Mouse (Mus musculus) embryonic facial prominence, embryonic 12.5 days (tissue): ENCODE measurements around the gene Optn. TPM values are rescaled to one million over a fixed set of nuclear protein-coding genes. Genes with fewer than 3 reads are reported as not detected.

Source experiments
- ATAC-seq: fragments of 200-750 bp; cut with Nextera tagmentation; 2 replicates; pipeline ENCODE4 v1.8.0; 2017; ENCODE audit not compliant: insufficient number of reproducible peaks, insufficient read depth, low FRiP score, low TSS enrichment
- H3K27ac ChIP-seq: fragments of 300-500 bp; sonication (generic); 2 replicates; pipeline ENCODE4 v1.5.1; 2016; ENCODE audit warnings: mild to moderate bottlenecking
- H3K27me3 ChIP-seq: fragments of 300-500 bp; sonication (generic); 2 replicates; pipeline ENCODE4 v1.6.1; 2016; ENCODE audit warnings: mild to moderate bottlenecking, moderate library complexity
- H3K36me3 ChIP-seq: fragments of 300-500 bp; sonication (generic); 2 replicates; pipeline ENCODE4 v1.6.1; 2016; ENCODE audit warnings: mild to moderate bottlenecking
- H3K4me1 ChIP-seq: fragments of 300-500 bp; sonication (generic); 2 replicates; pipeline ENCODE4 v1.6.1; 2016
- H3K4me2 ChIP-seq: fragments of 300-500 bp; sonication (generic); replicated peaks from 2 replicates; pipeline ENCODE4 v1.6.1; 2016; ENCODE audit warnings: mild to moderate bottlenecking, moderate library complexity
- H3K4me3 ChIP-seq: fragments of 300-500 bp; sonication (generic); 2 replicates; pipeline ENCODE4 v1.5.1; 2016; ENCODE audit warnings: mild to moderate bottlenecking
- H3K9ac ChIP-seq: fragments of 300-500 bp; sonication (generic); 2 replicates; pipeline ENCODE4 v1.6.1; 2016; ENCODE audit warnings: mild to moderate bottlenecking, moderate library complexity
- H3K9me3 ChIP-seq: fragments of 300-500 bp; sonication (generic); 2 replicates; pipeline ENCODE4 v1.6.1; 2016; ENCODE audit warnings: mild to moderate bottlenecking, moderate library complexity
- WGBS: fragments of 180-500 bp; shearing (Covaris S2); methylation state at CpG from one replicate; pipeline ENCODE4 v1.1.7; 2016; 5-methylcytosine and 5-hydroxymethylcytosine counted together
- polyA plus RNA-seq: library from polyadenylated mRNA; unstranded; fragments of >200 nt; fragmentation: Nextera tagmentation; extraction: Ambion mirVana; gene quantifications from 2 replicates; pipeline ENCODE4 v1.2.1, GENCODE M21; 2016

Optn gene
- polyA plus RNA-seq, 1 experiment from 2014 or later: 4.6 TPM

DNA sequence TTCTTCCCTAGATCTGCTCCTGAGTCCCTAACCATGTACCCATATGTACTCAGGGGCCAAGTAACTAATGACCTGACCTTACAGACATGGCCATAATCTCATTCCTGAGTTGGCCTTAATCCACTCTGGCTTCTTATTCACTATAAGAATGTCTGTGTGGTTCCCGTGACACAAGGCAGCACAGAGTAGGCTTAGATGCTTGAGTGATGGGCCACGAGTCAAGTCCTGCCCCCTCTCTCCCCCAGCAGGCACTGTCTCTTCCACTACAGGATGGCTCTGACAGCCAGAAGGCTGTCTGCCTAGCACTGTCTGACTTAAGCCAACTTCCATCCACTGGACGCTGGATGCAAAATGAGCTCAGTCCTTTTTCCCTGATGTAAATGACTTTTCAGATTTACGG lies 3.9 kb downstream of the Optn start:
- H3K4me2 ChIP-seq: no peak overlapping the region
- 79% methylated on average over 4 of the region's 4 CpGs for WGBS
- no peak overlapping the region for H3K4me3 ChIP-seq
- ATAC-seq: no peak
- peaks cover 7% of the 10 kb centered on the region; the same call in 1 of the 2 replicates for H3K27me3 ChIP-seq
- no peaks in the 10 kb centered on the region; the same call in 1 of the 2 replicates for H3K4me1 ChIP-seq
- no peak overlapping the region for H3K27ac ChIP-seq
- no peaks in the 10 kb centered on the region for H3K36me3 ChIP-seq
- H3K9me3 ChIP-seq: no peaks in the 10 kb centered on the region
- no peak overlapping the region for H3K9ac ChIP-seq

DNA sequence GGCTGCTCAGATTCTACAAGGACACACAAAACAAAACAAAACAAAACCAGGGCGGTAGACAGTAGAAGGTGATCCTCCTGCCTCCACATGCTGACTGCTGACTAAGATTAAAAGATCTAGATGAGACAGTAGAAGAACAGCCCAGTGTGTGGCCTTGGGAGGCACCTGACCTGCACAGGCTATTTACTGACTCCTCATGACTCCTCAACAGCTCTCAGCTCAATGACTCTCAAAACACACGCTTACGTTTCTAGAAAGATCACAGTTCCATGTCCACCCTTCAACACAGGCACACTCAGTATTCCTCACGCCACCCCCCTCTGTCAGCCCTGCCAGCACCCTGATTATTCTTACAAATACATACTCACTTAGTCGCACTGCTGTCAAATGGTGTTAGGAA lies 5.4 kb downstream of the Optn start:
- Histone ChIP-seq H3K9me3 (no peaks in the 10 kb centered on the region), H3K36me3 (no peaks in the 10 kb centered on the region), H3K27ac (no peak overlapping the region), H3K4me3 (no peak overlapping the region), H3K9ac (no peak overlapping the region), H3K4me2 (no peak overlapping the region), H3K27me3 (no peaks in the 10 kb centered on the region), H3K4me1 (no peaks in the 10 kb centered on the region)
- WGBS: 78% methylated on average over 5 of the region's 5 CpGs
- ATAC-seq: no peak

DNA sequence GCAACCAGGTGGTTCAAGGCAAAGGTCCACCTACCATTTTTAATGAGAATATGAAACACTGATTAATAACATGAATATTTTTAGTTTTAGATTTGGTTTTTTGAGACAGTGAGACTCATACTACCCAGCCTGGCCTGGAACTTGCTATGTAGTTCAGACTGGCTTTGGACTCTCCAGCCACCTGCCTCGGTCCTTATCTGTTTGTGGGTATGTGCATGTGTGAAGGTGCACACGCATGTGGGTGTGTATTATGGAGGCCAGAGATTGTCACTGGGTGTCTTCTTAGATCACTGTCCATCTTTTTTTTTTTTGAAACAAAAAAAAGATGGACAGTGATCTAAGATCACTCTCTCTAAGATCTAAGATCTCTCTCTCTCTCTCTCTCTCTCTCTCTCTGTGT lies 13.3 kb downstream of the Optn start:
- Histone ChIP-seq H3K27ac (no peak overlapping the region), H3K4me2 (no peak overlapping the region), H3K4me3 (no peak overlapping the region), H3K36me3 (no peaks in the 10 kb centered on the region), H3K9me3 (no peaks in the 10 kb centered on the region), H3K27me3 (no peaks in the 10 kb centered on the region), H3K4me1 (no peaks in the 10 kb centered on the region), H3K9ac (no peak overlapping the region)
- 88% methylated on average over 2 of the region's 2 CpGs for WGBS
- ATAC-seq: no peak

DNA sequence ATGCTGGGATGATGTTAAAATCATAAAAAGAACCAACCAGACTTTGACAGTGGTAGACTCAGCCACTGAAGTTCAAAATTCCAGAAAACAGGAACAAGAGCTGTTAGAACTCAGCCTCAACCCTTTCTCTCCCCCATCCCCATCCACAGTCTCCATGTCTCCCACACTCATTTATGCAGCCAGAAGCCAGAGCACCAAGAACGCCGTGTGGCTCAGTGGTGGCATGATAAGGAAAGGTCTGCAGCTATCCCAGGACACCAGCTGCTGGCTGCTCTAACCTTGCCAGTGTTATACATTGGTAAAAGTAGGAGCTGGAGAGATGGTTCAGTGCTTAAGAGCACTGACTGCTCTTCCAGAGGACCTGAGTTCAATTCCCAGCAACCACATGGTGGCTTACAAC lies 16.8 kb downstream of the Optn start:
- Histone ChIP-seq H3K36me3 (no peaks in the 10 kb centered on the region), H3K27ac (no peak overlapping the region), H3K27me3 (no peaks in the 10 kb centered on the region), H3K4me1 (peaks cover 8% of the 10 kb centered on the region; the same call in 1 of the 2 replicates), H3K9ac (no peak overlapping the region), H3K9me3 (no peaks in the 10 kb centered on the region), H3K4me2 (no peak overlapping the region), H3K4me3 (no peak overlapping the region)
- no peak for ATAC-seq
- WGBS: 96% methylated on average over 2 of the region's 2 CpGs

DNA sequence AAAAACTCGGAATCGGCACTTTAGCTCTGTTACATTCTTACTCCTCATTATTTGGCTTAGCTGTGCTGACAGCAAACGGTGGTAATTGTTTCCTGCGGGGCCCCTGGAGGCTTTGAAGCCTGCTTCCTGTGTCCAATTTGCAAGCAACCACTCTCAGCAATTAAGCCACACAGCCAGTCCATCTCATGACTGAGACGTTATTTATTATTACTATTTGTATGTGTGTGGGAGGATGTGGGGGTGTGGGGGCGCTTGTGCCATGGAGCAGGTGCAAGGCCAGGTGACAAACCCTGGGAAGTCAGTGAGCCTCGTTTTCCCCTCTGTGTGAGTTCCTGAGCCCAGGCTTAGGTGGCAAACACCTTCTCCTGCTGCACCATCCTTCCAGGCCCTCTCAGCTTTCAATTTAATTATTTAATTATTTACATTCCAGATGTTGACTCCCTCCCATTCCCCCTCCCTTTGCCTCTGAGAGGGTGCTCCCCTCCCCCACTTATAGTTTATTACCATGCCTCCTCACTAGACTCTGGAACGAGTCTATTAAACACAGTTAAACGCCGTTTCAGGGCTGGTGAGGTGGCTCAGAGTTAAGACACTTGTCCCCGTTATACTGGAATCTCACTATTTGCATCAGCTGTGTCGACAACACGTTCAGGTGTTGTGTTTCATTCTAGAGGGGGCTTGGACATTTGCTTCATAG lies 18.4 kb downstream of the Optn start:
- no peak overlapping the region for H3K27ac ChIP-seq
- ATAC-seq: no peak
- WGBS: 28% methylated on average over 13 of the region's 13 CpGs
- no peaks in the 10 kb centered on the region for H3K36me3 ChIP-seq
- H3K27me3 ChIP-seq: no peaks in the 10 kb centered on the region
- no peak overlapping the region for H3K9ac ChIP-seq
- H3K4me3 ChIP-seq: no peak overlapping the region
- H3K9me3 ChIP-seq: no peaks in the 10 kb centered on the region
- 0 out of 2 replicates have a peak overlapping the region, but pooled peaks have one; percentile 9 for H3K4me2 ChIP-seq
- peaks cover 8% of the 10 kb centered on the region; the same call in 1 of the 2 replicates for H3K4me1 ChIP-seq

DNA sequence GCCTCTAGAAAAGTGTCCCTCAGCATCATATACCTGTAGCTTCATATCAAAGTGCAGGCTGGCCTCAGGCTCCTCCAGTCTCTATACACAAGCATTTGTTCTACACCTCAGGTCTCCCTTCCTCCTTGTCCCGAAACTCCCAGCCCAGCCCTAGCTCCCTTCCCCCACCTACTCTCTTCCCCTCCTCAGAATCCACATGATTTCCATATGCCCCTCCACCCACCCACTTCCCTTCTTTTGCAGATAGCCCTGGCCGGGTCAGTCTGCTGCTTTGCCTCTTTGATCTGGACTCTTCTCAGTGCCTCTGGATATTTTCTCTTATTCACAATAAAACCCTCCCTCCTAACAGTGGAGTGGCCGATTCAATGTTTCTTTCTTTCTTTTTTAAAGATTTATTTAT lies 19.5 kb downstream of the Optn start:
- ATAC-seq: no peak
- no peak overlapping the region for H3K4me3 ChIP-seq
- no peaks in the 10 kb centered on the region for H3K9me3 ChIP-seq
- H3K9ac ChIP-seq: no peak overlapping the region
- H3K36me3 ChIP-seq: no peaks in the 10 kb centered on the region
- H3K4me2 ChIP-seq: no peak overlapping the region
- no peak overlapping the region for H3K27ac ChIP-seq
- WGBS: 28% methylated on average over 3 of the region's 3 CpGs
- peaks cover 8% of the 10 kb centered on the region; the same call in 1 of the 2 replicates for H3K4me1 ChIP-seq
- no peaks in the 10 kb centered on the region for H3K27me3 ChIP-seq

DNA sequence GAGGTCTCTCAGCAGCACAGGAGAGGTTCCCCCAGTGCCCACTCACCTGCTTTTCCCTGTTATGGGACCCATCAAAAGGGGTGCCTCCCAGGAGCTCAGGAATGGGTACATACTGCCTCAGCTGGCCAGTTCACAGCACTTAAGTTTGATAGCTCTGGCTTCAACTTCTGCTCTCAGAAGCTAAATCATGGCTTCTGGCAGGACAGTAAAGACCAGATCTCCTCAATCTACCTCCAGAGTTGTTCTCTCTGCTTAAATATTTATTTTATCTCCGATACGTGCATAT lies 20.4 kb downstream of the Optn start:
- WGBS: 93% methylated on average over 2 of the region's 2 CpGs
- Histone ChIP-seq H3K9me3 (no peaks in the 10 kb centered on the region), H3K27me3 (no peaks in the 10 kb centered on the region), H3K4me1 (peaks cover 8% of the 10 kb centered on the region; the same call in 1 of the 2 replicates), H3K9ac (no peak overlapping the region), H3K36me3 (no peaks in the 10 kb centered on the region), H3K4me3 (no peak overlapping the region), H3K27ac (no peak overlapping the region), H3K4me2 (no peak overlapping the region)
- no peak for ATAC-seq

DNA sequence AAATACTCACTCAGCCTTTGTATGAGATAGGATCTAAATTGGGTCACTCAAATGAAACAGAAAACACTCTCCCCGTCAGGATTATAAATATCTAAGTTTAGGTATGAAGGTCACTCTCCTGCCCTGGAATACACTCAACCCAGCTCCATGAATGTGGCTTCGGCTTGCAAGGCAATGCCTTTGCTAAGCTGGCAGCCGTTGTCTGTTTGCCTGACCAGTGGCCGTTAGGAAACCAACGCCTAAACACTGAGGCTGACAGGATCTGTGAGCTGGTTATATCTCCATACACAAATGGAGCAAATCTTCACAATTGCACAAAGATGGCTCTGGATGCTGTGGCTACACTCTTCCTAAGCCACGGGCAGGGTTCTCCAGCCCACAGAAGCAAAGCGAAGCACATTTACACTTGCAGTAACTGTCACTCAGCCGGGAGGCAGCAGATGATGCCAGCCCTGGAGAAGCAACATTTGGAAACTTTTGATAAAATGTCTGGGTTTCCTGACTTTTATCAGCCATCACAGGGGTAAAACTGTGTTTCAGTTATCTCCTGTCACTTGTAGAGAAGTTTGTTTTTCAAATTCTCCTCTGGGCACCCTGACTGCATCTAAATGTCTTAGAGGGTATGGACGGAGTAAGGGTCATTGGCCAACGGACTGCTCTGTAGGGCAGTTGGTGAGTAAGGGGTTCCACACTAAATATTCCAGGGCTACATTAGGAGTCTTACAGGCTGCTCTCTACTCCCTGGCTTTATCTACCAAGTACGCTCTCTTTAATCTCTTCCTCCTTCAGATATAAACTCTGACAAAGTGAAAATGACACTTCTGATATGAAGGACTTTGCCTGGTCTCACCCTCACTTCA lies 21.0 kb downstream of the Optn start:
- H3K27ac ChIP-seq: no peak overlapping the region
- H3K9ac ChIP-seq: no peak overlapping the region
- no peak overlapping the region for H3K4me3 ChIP-seq
- 82% methylated on average over 11 of the region's 11 CpGs for WGBS
- no peaks in the 10 kb centered on the region for H3K9me3 ChIP-seq
- no peaks in the 10 kb centered on the region for H3K27me3 ChIP-seq
- ATAC-seq: no peak
- H3K4me2 ChIP-seq: no peak overlapping the region
- no peaks in the 10 kb centered on the region for H3K36me3 ChIP-seq
- peaks cover 8% of the 10 kb centered on the region; the same call in 1 of the 2 replicates for H3K4me1 ChIP-seq

DNA sequence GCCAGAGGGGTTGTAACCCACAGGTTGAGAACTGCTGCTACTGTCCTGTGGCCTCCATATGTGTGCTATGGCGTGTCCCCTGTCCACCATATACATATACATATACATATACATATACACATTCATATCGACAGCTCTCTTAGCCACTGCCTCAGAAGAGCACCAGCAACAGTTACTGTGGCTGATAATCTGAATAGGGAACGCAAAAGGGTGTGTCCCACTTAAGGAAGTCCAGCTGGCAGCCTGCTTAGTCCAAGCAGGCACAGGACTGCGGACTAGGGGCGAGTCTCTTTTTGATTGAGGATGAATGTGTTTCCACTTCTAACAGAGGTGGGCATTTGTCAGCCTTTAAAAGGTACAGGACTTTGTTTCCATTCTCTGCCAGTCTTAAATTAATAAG lies 22.0 kb downstream of the Optn start:
- H3K9me3 ChIP-seq: no peaks in the 10 kb centered on the region
- H3K4me3 ChIP-seq: no peak overlapping the region
- WGBS: 87% methylated on average over 5 of the region's 5 CpGs
- H3K4me1 ChIP-seq: peaks cover 8% of the 10 kb centered on the region; the same call in 1 of the 2 replicates
- no peak for ATAC-seq
- H3K9ac ChIP-seq: no peak overlapping the region
- no peaks in the 10 kb centered on the region for H3K27me3 ChIP-seq
- H3K36me3 ChIP-seq: no peaks in the 10 kb centered on the region
- no peak overlapping the region for H3K27ac ChIP-seq
- no peak overlapping the region for H3K4me2 ChIP-seq

DNA sequence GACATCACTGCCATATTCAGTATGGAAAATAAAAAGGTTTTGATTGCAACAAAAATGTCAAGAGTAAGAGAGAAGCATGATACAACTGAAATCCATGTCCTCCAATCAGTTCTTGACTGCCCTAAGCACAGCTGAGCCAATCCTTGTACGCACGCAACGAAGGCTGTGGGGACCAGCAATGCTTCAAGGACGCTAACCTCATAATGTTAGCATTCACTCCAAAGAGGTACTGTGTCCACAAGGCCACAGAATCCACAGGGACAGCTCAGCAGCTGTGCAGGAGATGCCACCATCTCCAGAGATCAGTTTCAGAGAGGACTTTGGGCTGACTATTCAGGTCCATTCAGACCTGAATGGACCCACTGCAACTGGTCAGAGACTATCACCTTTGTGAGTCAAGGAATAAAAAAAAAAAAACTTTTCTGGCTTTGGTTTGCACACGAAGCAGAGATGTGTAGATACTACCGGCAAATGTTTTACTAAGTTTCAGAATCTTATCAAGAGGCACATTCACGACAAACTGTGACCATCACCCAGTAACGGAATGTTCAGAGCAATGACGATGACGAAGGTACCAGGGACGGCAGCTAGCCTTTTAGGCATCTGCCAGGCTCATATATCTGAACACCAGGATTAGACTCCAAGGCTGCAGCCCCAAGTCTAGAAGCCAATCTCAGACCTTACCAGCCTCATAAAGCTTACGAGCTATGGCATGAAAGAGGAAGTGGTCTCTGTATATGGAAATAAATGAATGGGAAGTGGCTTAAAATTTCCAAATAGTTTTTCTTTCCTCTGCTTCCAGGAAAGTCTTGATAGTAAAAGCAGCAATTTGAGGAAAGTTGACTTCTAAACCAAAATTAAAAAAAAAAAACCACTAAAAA lies 23.3 kb downstream of the Optn start:
- WGBS: 92% methylated on average over 12 of the region's 12 CpGs
- Histone ChIP-seq H3K4me1 (peaks cover 8% of the 10 kb centered on the region; the same call in 1 of the 2 replicates), H3K36me3 (no peaks in the 10 kb centered on the region), H3K9ac (no peak overlapping the region), H3K9me3 (no peaks in the 10 kb centered on the region), H3K4me2 (no peak overlapping the region), H3K27me3 (no peaks in the 10 kb centered on the region), H3K27ac (no peak overlapping the region), H3K4me3 (no peak overlapping the region)
- ATAC-seq: no peak

DNA sequence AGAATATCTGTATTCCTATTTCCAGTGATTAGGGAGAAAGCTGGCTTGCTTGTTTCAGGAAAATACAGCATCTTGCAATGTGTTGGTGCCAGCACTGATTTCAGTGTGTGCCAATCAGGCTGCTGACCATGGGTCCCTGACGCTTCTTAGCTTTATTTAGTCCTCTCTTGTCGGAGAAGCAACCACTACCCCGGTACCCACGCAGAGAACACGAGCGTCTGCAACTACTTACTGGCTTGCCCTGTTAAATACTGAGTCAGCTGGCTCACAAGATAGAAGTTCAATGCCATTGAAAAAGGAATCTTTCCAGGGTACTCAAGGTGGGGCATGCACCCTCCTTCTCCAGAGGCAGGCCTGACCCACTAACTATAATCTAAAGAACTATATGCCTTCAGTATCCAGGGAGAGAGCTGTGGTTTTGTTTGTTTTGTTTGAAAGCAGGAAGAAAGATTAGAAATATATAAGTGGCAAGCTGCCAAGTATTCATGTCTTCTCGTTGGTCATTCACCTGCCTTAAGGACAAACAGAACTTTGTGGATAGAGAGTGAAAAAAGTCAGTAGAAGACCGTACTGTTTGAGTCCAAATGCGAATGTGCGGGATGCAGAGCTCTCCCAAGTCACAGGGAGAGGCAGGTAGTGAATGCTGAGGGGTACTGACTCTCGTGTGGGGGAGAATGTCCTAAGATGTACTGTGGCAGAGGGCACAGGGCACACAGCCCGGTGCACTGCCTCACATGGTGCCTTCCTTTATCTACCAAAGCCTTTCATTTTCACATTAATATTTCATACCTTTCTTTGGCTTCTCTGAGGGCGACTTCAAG lies 24.3 kb downstream of the Optn start:
- Histone ChIP-seq H3K4me3 (no peak overlapping the region), H3K9me3 (no peaks in the 10 kb centered on the region), H3K27ac (no peak overlapping the region), H3K9ac (no peak overlapping the region), H3K36me3 (no peaks in the 10 kb centered on the region), H3K4me1 (no peaks in the 10 kb centered on the region), H3K4me2 (no peak overlapping the region), H3K27me3 (no peaks in the 10 kb centered on the region)
- WGBS: 78% methylated on average over 13 of the region's 13 CpGs
- ATAC-seq: no peak
